8 mouse cellular contexts compared by ENCODE assay signal in genomic region chr19:28758854-28759253, GRCm38 (mm10).
DNase-seq lines count a peak whose midpoint lies in the region; ATAC-seq and TF ChIP-seq lines count a peak whose summit lies in the region.

No protein-coding gene starts in this region.

- no peaks in the 10 kb centered on the region for H3K36me3 ChIP-seq in forebrain, postnatal 0 days (ENCODE audit: insufficient read depth)
- no peaks in the 10 kb centered on the region for H3K36me3 ChIP-seq in liver, postnatal 0 days (replicated peaks; ENCODE audit: insufficient read depth, low read length)

- H3K9ac ChIP-seq in forebrain, postnatal 0 days, result no peak overlapping the region
- H3K9ac ChIP-seq in liver, postnatal 0 days (replicated peaks), result no peak overlapping the region

- no peaks in the 10 kb centered on the region for H3K9me3 ChIP-seq in forebrain, postnatal 0 days (ENCODE audit: low read length)
- H3K9me3 ChIP-seq in liver, postnatal 0 days (ENCODE audit: low read length), result no peaks in the 10 kb centered on the region

- H3K4me1 ChIP-seq in forebrain, postnatal 0 days (ENCODE audit: insufficient read depth), result no peaks in the 10 kb centered on the region; the same call in 1 of the 2 replicates
- H3K4me1 ChIP-seq in liver, postnatal 0 days (ENCODE audit: insufficient read depth), result no peaks in the 10 kb centered on the region

- DNase-seq in urinary bladder, postnatal 25 days (ENCODE audit: low spot score), result peak; percentile 23
- DNase-seq in urinary bladder, adult 2 months (ENCODE audit: low spot score), result no peak
- DNase-seq in brain, embryonic 18.5 days (ENCODE audit: low read depth, low spot score), result peak; percentile 45
- DNase-seq in forebrain, postnatal 0 days, result peak; percentile 76
- DNase-seq in kidney, postnatal 10 days, result peak; percentile 77
- DNase-seq in liver, postnatal 0 days, result peak; percentile 59
- DNase-seq in right cerebral cortex, adult 18-20 months, result peak; percentile 65

- H3K27ac ChIP-seq in forebrain, postnatal 0 days (ENCODE audit: low read depth, low read length), result no peak overlapping the region
- H3K27ac ChIP-seq in liver, postnatal 0 days (ENCODE audit: low read depth), result no peak overlapping the region

- peak; percentile 90 for ATAC-seq in forebrain, postnatal 0 days
- ATAC-seq in liver, postnatal 0 days, result no peak
- ATAC-seq in erythroblast, adult 5-6 weeks (replicated peaks; ENCODE audit: low FRiP score, poor library complexity, severe bottlenecking), result no peak

- H3K4me2 ChIP-seq in forebrain, postnatal 0 days (ENCODE audit: low read depth), result no peak overlapping the region
- H3K4me2 ChIP-seq in liver, postnatal 0 days (ENCODE audit: low read depth, low read length), result no peak overlapping the region

- H3K4me3 ChIP-seq in forebrain, postnatal 0 days (ENCODE audit: low read depth, low read length), result no peak overlapping the region
- H3K4me3 ChIP-seq in liver, postnatal 0 days (ENCODE audit: low read depth, low read length), result no peak overlapping the region

- 17% methylated on average over 7 of the region's 7 CpGs for WGBS in forebrain, postnatal 0 days
- 47% methylated on average over 7 of the region's 7 CpGs for WGBS in liver, postnatal 0 days (ENCODE audit: insufficient replicate concordance)

- H3K27me3 ChIP-seq in forebrain, postnatal 0 days (ENCODE audit: insufficient read depth, low read length), result no peaks in the 10 kb centered on the region
- 0 out of 2 replicates have a peak, but pooled peaks cover 2% of the 10 kb centered on the region for H3K27me3 ChIP-seq in liver, postnatal 0 days (ENCODE audit: insufficient read depth, low read length)

- TF ChIP-seq EP300 in liver, postnatal 0 days (IDR thresholded peaks at IDR 0.05; ENCODE audit: low read depth), result no peak

- peak; percentile 73 for TF ChIP-seq CTCF in forebrain, postnatal 0 days (IDR thresholded peaks at IDR 0.05; ENCODE audit: low read depth)
- peak; percentile 82 for TF ChIP-seq CTCF in liver, postnatal 0 days (IDR thresholded peaks at IDR 0.05; ENCODE audit: low read depth)
